Mouse (Mus musculus): ENCODE measurements around the gene Best3.
"Not testable (repeated sequence)": the region's sequence is repeated elsewhere in the genome, so short reads cannot be mapped to it uniquely, and the experiment has no call there.

Best3 gene

GRCm38 (mm10) chr10:117025776-117026175 lies 39.7 kb downstream of the Best3 start:
- DNase-seq (ENCODE audit: low read depth, low spot score) = not testable (repeated sequence)

- DNase-seq (ENCODE audit: low read depth, low spot score) = no peak
Observed at GRCm38 (mm10) chr10:117026176-117026575, 40.1 kb downstream of the Best3 start.

- DNase-seq (ENCODE audit: low read depth, low spot score) = no peak
Observed at GRCm38 (mm10) chr10:117031160-117031559, 45.0 kb downstream of the Best3 start.

- peak; percentile 42 for DNase-seq (ENCODE audit: low read depth, low spot score)
Observed at GRCm38 (mm10) chr10:117033785-117034184, 47.7 kb downstream of the Best3 start.

- DNase-seq (ENCODE audit: low read depth, low spot score) = no peak
Observed at GRCm38 (mm10) chr10:117040355-117040754, 54.2 kb downstream of the Best3 start.

GRCm38 (mm10) chr10:117042295-117042694 lies 56.2 kb downstream of the Best3 start:
- DNase-seq (ENCODE audit: low read depth, low spot score) = no peak

GRCm38 (mm10) chr10:117043497-117044166 lies 57.5 kb downstream of the Best3 start:
- DNase-seq (ENCODE audit: low read depth, low spot score) = not testable (repeated sequence)

GRCm38 (mm10) chr10:117045175-117046056 lies 59.3 kb downstream of the Best3 start, which contains the start of gene Lrrc10:
Gene Lrrc10, plus strand, starts transcription at chr10:117045341.
- no peak for DNase-seq (ENCODE audit: low read depth, low spot score)

GRCm38 (mm10) chr10:117049253-117049652 lies 63.1 kb downstream of the Best3 start:
- no peak for DNase-seq (ENCODE audit: low read depth, low spot score)

- no peak for DNase-seq (ENCODE audit: low read depth, low spot score)
Observed at GRCm38 (mm10) chr10:117049961-117050597, 64.0 kb downstream of the Best3 start.

- no peak for DNase-seq (ENCODE audit: low read depth, low spot score)
Observed at GRCm38 (mm10) chr10:117055668-117056067, 69.6 kb downstream of the Best3 start.

- DNase-seq (ENCODE audit: low read depth, low spot score) = no peak
Observed at GRCm38 (mm10) chr10:117062894-117063253, 76.8 kb downstream of the Best3 start.

GRCm38 (mm10) chr10:117063254-117064021 lies 77.3 kb downstream of the Best3 start, which contains the start of gene Cct2:
Gene Cct2, minus strand, starts transcription at chr10:117063814.
- DNase-seq (ENCODE audit: low read depth, low spot score) = peak; percentile 94

GRCm38 (mm10) chr10:117064076-117064475 lies 78.0 kb downstream of the Best3 start:
- DNase-seq (ENCODE audit: low read depth, low spot score) = no peak

GRCm38 (mm10) chr10:117069109-117069508 lies 83.0 kb downstream of the Best3 start:
- DNase-seq (ENCODE audit: low read depth, low spot score) = no peak

- no peak for DNase-seq (ENCODE audit: low read depth, low spot score)
Observed at GRCm38 (mm10) chr10:117072191-117072888, 86.2 kb downstream of the Best3 start.

GRCm38 (mm10) chr10:117073176-117073575 lies 87.1 kb downstream of the Best3 start:
- no peak for DNase-seq (ENCODE audit: low read depth, low spot score)

Measured in c-Kit-negative CD71-positive TER-119-positive erythroid progenitor cells, embryonic 14.5 days (primary cell).